Mouse (Mus musculus) lung, postnatal 0 days (tissue): ENCODE results near the gene 2300003K06Rik.

Source experiments
- CTCF ChIP-seq: IDR thresholded peaks from 2 replicates; pipeline ENCODE4 v1.5.1; 2016; ENCODE audit warnings: antibody characterized with exemption, mild to moderate bottlenecking
- EP300 ChIP-seq: IDR thresholded peaks from 2 replicates; pipeline ENCODE4 v1.6.1; 2016; ENCODE audit warnings: antibody characterized with exemption, mild to moderate bottlenecking, control low read depth

- TF ChIP-seq EP300 = no peak
- TF ChIP-seq CTCF = no peak
Observed at GRCm38 (mm10) chr11:99851508-99851907, 13.6 kb upstream of the 2300003K06Rik start, which contains the start of gene Krtap4-16.
